Mouse (Mus musculus) right cerebral cortex, adult 2 months (tissue): ENCODE data around the gene Gtpbp3.

Experiments
- DNase-seq, 2 experiments: peaks; one replicate each; pipeline ENCODE4 v3.0.0; 2021 to 2022; ENCODE audit warnings: low spot score in 2 of 2

Gene Gtpbp3

GRCm38 (mm10) chr8:71470146-71470912 lies 17.6 kb upstream of the Gtpbp3 start:
- no peak for DNase-seq

GRCm38 (mm10) chr8:71470913-71471255 lies 17.0 kb upstream of the Gtpbp3 start:
- DNase-seq: no peak

GRCm38 (mm10) chr8:71471861-71472260 lies 16.0 kb upstream of the Gtpbp3 start:
- DNase-seq: no peak

- DNase-seq: no peak
These were observed 15.1 kb upstream of the Gtpbp3 start for GRCm38 (mm10) chr8:71472601-71473386.

- DNase-seq: no peak
These were observed 13.6 kb upstream of the Gtpbp3 start for GRCm38 (mm10) chr8:71474344-71474743.

- no peak for DNase-seq
These were observed 12.9 kb upstream of the Gtpbp3 start for GRCm38 (mm10) chr8:71474785-71475701.

GRCm38 (mm10) chr8:71475702-71476075 lies 12.2 kb upstream of the Gtpbp3 start:
- no peak for DNase-seq

- DNase-seq: peak; percentile 74 to 84
These were observed 11.6 kb upstream of the Gtpbp3 start for GRCm38 (mm10) chr8:71476099-71476940.

- DNase-seq: no peak
These were observed 10.6 kb upstream of the Gtpbp3 start for GRCm38 (mm10) chr8:71477196-71477845.

GRCm38 (mm10) chr8:71478943-71479342 lies 9.0 kb upstream of the Gtpbp3 start:
- DNase-seq: no peak

GRCm38 (mm10) chr8:71483932-71484331 lies 4.0 kb upstream of the Gtpbp3 start:
- DNase-seq: no peak

- DNase-seq: no peak
These were observed 3.2 kb upstream of the Gtpbp3 start for GRCm38 (mm10) chr8:71484736-71485135.

GRCm38 (mm10) chr8:71485142-71486135 lies 2.5 kb upstream of the Gtpbp3 start, which contains the start of gene Ano8:
TSS of gene Ano8 (minus strand) at chr8:71485963.
- DNase-seq: peak; percentile 88 to 90

- DNase-seq: no peak
These were observed 1.8 kb upstream of the Gtpbp3 start for GRCm38 (mm10) chr8:71486136-71486529.

- peak; percentile 85 to 91 for DNase-seq
These were observed 551 bp downstream of the Gtpbp3 start for GRCm38 (mm10) chr8:71488454-71488853.

GRCm38 (mm10) chr8:71495039-71495438 lies 7.1 kb downstream of the Gtpbp3 start:
- peak; percentile 83 to 86 for DNase-seq

GRCm38 (mm10) chr8:71495811-71496210 lies 7.9 kb downstream of the Gtpbp3 start:
- DNase-seq: no peak

- no peak for DNase-seq
These were observed 8.6 kb downstream of the Gtpbp3 start for GRCm38 (mm10) chr8:71496481-71496880.

- no peak for DNase-seq
These were observed 9.3 kb downstream of the Gtpbp3 start for GRCm38 (mm10) chr8:71497077-71497645.
